Mouse (Mus musculus) Muller cell, postnatal 12 days (primary cell): ENCODE results near the gene Rnaseh1.

Experiments
- DNase-seq: peaks from one replicate; pipeline ENCODE4 v3.0.0-alpha.2; 2015; ENCODE audit errors: inconsistent ontology term

Rnaseh1 gene

DNA sequence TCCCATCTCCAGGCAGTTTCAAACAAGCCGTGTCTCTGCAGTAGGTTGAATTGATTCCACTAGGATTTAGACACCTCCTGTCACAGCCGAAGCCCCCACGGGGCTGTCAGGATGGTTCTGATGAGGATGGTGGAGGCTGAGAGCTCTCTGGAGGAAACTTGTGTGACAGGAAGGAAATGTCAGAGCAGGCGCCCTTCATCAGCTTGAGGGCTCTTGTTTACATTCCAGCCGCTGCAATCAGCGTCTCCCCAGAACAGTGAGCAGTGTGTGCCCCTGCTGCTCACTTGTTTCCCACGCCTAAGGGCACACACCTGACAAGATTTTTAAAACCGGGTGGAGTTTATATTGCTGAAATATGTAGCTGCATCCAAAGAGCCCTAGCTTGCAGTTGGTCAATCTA is 17.9 kb downstream of the Rnaseh1 start:
- no peak for DNase-seq

DNA sequence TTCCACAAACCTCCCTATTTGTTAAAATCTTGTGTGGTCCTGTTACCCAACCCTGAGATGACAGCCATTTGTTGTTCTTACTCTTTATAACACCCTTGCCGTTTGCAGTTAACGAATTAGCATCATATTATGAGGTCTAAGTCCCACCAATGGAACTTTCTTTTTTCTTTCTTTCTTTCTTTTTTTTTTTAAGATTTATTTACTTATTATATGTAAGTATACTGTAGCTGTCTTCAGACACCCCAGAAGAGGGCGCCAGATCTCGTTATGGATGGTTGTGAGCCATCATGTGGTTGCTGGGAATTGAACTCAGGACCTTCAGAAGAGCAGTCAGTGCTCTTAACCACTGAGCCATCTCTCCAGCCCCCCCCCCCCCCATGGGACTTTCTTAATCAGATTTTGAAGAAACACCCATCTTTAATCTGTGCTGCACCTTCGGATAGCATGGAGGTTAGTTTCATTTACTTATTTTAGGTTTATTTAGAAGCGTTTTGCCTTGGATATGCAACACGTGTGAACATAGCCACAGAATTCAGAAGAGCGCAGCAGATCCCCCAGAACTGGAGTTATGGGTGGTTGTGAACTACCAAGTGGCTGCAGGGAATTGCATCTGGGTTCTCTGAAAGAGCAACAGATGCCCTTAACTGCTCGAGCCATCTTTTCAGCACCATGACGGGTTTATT is 24.8 kb downstream of the Rnaseh1 start:
- no peak for DNase-seq

DNA sequence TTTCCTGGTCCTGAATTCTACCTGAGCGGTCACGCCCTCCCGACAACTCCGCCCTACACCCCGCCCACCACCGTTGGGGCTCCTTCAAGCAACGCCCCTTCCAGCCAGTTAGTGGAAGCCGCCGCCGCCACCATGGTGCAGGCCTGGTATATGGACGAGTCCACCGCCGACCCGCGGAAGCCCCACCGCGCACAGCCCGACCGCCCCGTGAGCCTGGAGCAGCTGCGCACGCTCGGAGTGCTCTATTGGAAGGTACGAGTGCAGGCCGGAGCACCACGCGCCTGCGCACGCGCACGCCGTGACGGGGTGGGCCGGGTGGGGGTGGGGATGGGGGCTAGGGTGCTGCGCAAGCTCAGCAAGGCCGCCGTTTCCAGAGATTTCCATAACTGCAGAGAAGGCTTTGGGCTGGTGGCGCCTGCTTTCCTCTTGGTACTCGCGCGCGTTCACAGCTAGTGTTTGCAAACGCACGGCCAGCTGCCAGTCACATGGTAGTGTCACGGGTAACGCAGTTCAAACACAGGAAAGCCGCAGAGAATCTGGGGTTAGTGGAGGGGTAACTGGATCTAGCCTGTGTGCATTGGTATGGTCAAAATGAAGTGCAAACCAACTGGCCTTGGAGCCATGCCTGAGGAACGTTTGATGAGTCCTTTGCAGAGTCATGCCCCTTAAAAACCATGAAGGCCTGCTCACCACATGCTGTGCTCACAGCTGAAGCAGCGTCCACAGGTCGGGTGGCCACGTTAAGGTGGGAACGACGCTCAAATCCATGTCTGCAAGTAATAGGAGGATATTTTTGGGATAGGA is 25.9 kb downstream of the Rnaseh1 start, which contains the start of gene Adi1:
TSS of gene Adi1 (plus strand) at position 111 of the 804 bp plus-strand sequence.
- DNase-seq, result peak; percentile 85

GRCm38 (mm10) chr12:28675925-28676209 is 26.5 kb downstream of the Rnaseh1 start:
- peak; percentile 20 for DNase-seq

DNA sequence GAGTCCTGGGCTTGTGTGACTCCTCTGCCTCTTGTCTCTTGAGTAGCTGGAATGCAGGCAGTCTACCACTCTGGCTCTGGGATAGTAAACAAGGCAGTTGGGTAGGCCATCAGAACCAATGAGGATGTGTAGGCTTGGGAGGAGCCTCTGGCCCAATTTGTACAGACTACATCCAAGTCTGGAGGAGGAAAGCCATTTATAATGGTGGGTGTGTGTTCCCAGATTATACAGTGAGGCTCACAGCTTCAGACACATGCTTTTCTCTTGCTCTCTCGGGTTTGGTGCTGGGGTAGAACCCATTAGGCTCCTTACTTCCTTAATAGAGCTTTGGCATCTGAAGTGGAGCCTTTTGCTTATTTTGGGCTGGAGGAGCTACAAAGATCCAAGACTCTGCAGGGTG is 35.3 kb downstream of the Rnaseh1 start:
- DNase-seq, result no peak

DNA sequence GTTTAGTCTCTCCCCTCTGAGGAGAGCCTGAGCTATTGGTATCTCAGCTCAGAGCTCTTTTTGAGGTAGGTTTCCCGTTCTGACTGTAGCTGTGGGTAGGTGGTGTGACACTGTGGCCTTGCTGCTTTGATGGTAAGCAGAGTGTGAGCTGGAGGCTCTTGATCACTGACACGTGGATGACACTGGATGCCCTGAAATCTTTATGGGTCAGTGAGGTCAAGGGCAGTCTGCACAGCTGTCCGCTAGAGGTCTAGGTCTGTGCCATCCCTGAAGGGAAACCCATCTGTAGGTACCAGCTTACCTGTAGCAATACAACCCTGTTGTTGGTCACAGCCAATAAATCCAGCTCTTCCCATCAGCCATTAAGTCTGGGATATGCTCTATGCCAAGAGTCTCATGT is 36.4 kb downstream of the Rnaseh1 start:
- DNase-seq, result no peak

DNA sequence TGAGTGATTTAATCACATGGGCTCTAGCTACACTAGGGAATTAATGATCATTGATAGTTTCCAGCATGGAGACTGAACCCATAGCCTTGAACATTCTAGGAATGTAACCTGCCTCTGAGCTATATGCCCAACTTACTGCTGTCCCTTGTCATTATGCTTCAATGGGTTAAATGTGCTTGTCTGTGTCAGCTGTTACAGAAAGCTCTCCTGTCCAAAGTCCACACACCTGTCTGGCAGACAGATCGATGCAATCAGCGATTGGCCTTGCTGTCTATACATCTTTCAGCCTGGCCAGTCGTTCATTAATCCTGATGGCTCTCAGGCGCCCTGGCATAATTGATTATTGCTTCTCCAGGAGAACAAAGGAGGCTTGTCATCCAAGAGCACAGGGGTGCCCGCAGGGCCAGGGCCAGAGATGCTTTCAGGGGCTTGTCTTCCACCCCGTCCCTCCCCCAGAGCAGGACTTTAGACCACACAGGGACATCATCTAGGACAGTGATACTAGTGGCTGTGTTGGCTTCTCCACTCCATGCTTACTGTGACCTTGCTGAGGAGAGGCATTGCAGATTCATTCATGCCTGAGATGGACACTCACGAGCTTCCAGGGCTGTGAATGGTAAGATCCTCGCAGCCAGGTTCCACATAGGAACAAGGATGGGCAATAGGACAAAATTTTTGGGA is 36.9 kb downstream of the Rnaseh1 start:
- DNase-seq, result no peak

- DNase-seq, result no peak
These were observed 39.6 kb downstream of the Rnaseh1 start for GRCm38 (mm10) chr12:28688996-28689395.

DNA sequence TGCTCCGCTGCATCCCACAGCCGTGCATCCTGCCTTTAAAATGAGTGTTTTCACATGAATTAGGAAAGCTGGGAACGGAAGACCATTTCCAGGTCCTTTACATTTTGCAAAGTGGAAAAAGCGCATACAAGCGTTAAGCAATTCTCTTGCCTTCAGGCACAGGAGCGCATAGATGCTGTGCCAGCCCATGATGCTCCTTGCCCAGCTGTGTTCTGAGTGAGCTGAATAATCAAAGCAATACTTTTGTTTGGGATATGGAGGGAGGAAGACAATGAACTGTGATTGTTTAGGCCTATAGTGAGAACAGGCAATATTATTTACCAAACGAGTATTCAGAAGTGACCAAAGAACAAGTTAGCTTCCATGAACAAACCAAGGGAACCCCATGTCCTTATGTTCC is 41.3 kb downstream of the Rnaseh1 start:
- no peak for DNase-seq

DNA sequence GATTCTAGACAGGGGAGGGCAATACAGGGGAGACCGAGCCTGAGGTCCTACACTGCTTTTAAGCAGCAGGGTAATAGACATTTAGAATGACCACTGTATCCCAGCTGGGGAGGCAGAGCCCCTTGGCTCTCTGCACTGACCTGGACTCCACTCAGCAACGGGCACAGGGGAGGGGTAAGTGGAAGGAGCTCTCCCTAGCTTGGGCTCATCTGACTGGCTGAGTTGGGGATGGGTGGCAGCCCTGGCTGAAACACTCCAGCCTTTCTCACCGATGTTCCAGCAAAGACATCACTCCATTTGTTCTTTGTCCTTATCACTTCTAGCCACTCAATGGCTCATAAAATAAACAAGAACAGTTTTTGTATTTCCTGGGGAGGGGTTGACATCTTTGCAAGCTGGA is 44.3 kb downstream of the Rnaseh1 start:
- no peak for DNase-seq

DNA sequence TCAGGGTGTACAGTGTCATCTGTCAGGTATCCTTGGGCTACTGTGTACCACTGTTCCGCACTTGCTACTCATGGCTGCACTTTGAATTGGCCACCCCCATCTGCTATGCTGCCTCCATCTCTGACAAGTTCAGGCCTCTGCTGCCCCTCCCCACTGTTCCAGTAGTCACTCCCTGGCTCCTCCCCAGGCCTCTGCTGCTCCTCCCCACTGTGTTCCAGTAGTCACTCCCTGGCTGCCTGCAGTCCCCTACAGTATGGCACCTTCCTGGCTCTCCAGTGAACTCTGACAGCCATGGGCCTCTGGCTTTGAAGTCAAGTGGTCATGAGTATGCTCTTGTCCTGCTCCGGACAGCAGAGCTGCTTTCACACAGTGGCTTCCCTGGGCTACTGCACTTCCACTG is 44.8 kb downstream of the Rnaseh1 start:
- no peak for DNase-seq

DNA sequence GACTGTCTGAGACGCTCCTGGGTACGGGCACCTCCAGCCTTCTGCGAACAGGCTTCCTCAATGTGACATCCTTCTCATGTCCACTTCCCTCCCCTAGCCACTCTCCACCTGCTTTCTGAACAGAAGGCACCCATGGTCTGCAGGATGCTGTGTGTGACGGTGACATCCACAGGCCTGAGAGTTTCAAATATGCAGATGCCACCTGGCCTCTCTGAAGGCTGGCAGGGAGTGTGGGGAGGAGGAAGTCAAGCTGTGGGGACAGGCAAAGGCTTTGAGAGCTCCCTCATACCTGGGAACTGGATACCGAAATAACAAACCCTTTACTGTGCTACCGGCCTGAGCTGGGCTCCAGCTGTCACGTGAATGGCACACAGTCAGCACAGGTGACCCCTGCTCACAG is 45.4 kb downstream of the Rnaseh1 start:
- no peak for DNase-seq

DNA sequence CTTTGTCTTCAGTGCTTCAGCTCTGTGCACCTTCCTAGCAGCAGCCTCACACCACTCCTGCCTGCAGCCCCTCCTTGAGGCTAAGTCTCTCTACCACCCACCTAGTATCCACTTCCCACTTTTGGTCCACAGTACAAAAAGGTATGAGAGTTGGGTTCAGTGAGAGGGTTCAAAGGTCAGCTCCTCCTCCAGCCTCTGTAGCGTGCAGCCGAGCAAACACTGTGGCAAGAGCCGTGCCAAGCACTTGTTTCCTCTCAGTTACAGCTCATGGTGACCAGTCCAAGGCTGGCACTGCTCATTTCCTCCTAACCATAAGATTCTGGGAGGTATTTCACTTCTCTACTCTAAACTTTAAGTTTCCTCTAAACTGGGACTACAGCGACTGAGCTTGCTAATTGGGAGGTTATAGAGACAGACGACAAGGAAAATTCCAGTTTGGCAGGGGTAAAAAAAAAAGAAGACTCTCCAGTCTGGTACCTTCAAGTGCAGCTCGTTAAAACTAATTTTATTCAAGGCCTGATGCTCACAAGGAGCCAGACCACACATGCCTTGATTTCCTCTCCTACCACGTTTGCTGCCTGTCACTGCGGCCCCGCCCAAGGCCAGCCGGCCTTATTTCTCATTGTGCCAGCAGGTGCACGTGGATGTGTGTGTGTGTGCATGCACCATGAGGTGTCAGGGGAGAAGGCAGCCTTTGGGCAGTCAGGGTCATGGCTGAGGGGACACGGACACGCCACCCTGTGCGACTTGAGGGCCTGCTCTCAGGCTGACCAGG is 48.6 kb downstream of the Rnaseh1 start:
- no peak for DNase-seq

DNA sequence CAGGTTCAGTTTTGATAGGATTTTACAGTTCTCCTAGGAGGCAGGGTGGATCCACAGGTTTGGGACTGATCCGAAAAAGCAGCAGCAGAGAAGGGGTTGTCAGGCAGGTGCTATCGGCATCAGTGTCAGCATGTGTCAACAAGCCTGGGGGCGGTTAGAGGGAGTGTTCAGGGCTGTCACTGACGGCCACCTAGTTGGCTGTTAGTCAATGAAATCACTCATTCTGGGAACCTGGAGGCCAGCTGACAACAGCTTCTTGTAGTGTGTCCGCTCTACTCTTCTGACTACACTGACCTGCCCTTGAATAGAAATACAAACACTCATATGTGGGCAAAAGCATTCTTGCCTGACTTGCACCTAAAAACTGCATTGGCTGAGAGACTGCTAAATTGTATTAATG is 49.7 kb downstream of the Rnaseh1 start:
- DNase-seq, result no peak

GRCm38 (mm10) chr12:28699656-28700055 is 50.3 kb downstream of the Rnaseh1 start:
- DNase-seq, result peak; percentile 59

GRCm38 (mm10) chr12:28700101-28700511 is 50.7 kb downstream of the Rnaseh1 start:
- DNase-seq, result no peak

- peak; percentile 83 for DNase-seq
These were observed 51.2 kb downstream of the Rnaseh1 start for GRCm38 (mm10) chr12:28700561-28701025.

- DNase-seq, result no peak
These were observed 51.9 kb downstream of the Rnaseh1 start for GRCm38 (mm10) chr12:28701302-28701701.

DNA sequence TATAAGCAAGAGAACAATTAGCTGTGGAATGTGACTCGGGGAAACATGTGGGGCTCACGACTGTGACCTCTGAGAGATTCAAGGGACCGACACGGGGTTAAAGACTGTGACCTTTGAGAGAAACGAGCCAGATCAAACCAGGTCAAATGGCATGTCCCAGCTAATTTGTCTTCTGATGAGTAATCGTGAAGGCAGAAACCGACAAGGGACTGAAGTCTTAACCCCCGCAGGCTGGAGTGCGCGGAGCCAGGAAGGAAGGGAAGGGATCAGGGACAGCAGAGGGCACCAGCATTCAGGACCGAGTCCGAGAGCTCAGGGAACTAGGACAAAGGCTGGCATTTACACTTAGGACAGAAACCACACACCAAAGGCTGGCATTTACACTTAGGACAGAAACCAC is 55.0 kb downstream of the Rnaseh1 start:
- peak; percentile 51 for DNase-seq

GRCm38 (mm10) chr12:28705204-28705603 is 55.8 kb downstream of the Rnaseh1 start:
- no peak for DNase-seq

DNA sequence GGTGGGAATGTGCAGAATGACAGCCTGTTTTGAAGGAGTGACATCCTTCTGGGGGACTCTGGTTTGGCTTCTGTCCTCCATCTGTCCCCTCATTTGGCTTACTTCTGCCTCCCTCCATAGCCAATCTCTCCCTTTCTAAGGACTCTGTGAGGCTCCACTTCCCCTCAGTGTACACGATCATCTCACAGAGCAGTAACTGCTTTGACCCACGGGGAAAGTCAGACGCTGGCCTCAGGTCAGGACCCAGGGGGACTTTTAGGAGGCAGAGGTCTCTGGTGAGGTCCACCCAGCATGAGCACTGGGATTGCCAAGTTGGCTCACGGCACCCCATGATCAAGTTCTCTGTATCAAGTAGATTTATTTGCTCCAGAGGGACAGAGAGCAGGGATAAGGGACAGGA is 58.8 kb downstream of the Rnaseh1 start:
- DNase-seq, result no peak
